ENCODE assay signal across 8 mouse cellular contexts in genomic region chr6:67102541-67103134, GRCm38 (mm10).
DNase-seq lines count a peak whose midpoint lies in the region; ATAC-seq lines count a peak whose summit lies in the region.

No protein-coding gene starts in this region.

- WGBS in forebrain, embryonic 10.5 days = 76% methylated on average over 11 of the region's 11 CpGs

- peak; percentile 40 to 57 for ATAC-seq in hematopoietic stem cell, adult 5-6 weeks (replicated peaks in 1 of 2; ENCODE audit: insufficient read depth in 1 of 2, low FRiP score in 2 of 2, low TSS enrichment in 1 of 2, low read depth in 1 of 2, poor library complexity in 2 of 2, severe bottlenecking in 2 of 2)
- ATAC-seq in megakaryocyte, adult 5-6 weeks (ENCODE audit: poor library complexity, severe bottlenecking) = peak; percentile 69

- no peak overlapping the region for H3K27ac ChIP-seq in forebrain, embryonic 10.5 days

- 0 out of 2 replicates have a peak, but pooled peaks cover 10% of the 10 kb centered on the region for H3K4me1 ChIP-seq in forebrain, embryonic 10.5 days

- no peak overlapping the region for H3K4me3 ChIP-seq in forebrain, embryonic 10.5 days

- H3K36me3 ChIP-seq in forebrain, embryonic 10.5 days (replicated peaks) = no peaks in the 10 kb centered on the region

- no peaks in the 10 kb centered on the region for H3K9me3 ChIP-seq in forebrain, embryonic 10.5 days

- no peaks in the 10 kb centered on the region for H3K27me3 ChIP-seq in forebrain, embryonic 10.5 days (ENCODE audit: poor library complexity, severe bottlenecking)

- DNase-seq in urinary bladder, postnatal 14 days (ENCODE audit: low spot score) = peak; percentile 79
- DNase-seq in urinary bladder, adult 2 months (ENCODE audit: low spot score) = no peak
- DNase-seq in fibroblast of lung, adult 2 months (ENCODE audit: low read depth) = peak; percentile 99
- DNase-seq in left cerebral cortex, adult 11 months (ENCODE audit: low spot score) = peak; percentile 12
- DNase-seq in urinary bladder, postnatal 36 days (ENCODE audit: low spot score in 2 of 2) = peak; percentile 59 to 83
- DNase-seq in forebrain, embryonic 10.5 days (ENCODE audit: extremely low spot score, low spot score) = no peak

Comparison
In these comparisons a context has a peak if more than half of its experiments do, and no peak if none do; other contexts are left out.
1. DNase-seq: peak in urinary bladder, postnatal 14 days (single experiment), fibroblast of lung, adult 2 months (single experiment), left cerebral cortex, adult 11 months (single experiment) and urinary bladder, postnatal 36 days (2 of 2); none in urinary bladder, adult 2 months (single experiment) and forebrain, embryonic 10.5 days (single experiment).